Mouse (Mus musculus) ES-E14 (cell line): ENCODE results near the gene Aco2. TPM values are rescaled to one million over a fixed set of nuclear protein-coding genes. Genes with fewer than 3 reads are reported as not detected.

Experiments
- DNase-seq: peaks from one replicate; pipeline ENCODE4 v3.0.0-alpha.2; 2013; ENCODE audit warnings: low read depth, low spot score
- H3K27ac ChIP-seq: 2 replicates; pipeline ENCODE4 v1.5.1; 2012; ENCODE audit warnings: low read depth, mild to moderate bottlenecking, low read length, moderate library complexity, mixed read lengths; ENCODE audit not compliant: poor library complexity, insufficient read depth, severe bottlenecking
- H3K36me3 ChIP-seq: 2 replicates; pipeline ENCODE4 v1.6.1; 2012; ENCODE audit warnings: mild to moderate bottlenecking, low read length, moderate library complexity, mixed read lengths; ENCODE audit not compliant: control insufficient read depth, poor library complexity, insufficient read depth, severe bottlenecking
- H3K4me1 ChIP-seq, 2 experiments: fragments of 150-350 bp in 1 of 2; sonication (generic) in 1 of 2; 2 replicates each; pipeline ENCODE4 v1.6.1; 2012; ENCODE audit warnings: low read length in 2 of 2, mild to moderate bottlenecking in 1 of 2, mixed read lengths in 1 of 2; ENCODE audit not compliant: control insufficient read depth in 2 of 2, insufficient read depth in 2 of 2, poor library complexity in 1 of 2
- H3K4me3 ChIP-seq, 2 experiments: fragments of 150-350 bp in 1 of 2; sonication (generic) in 1 of 2; 2 replicates each; pipeline ENCODE4 v1.5.1; 2012; ENCODE audit warnings: low read length in 2 of 2, low read depth in 1 of 2, mild to moderate bottlenecking in 1 of 2, mixed read lengths in 1 of 2; ENCODE audit not compliant: insufficient read depth in 1 of 2, poor library complexity in 1 of 2, severe bottlenecking in 1 of 2
- H3K9ac ChIP-seq: 2 replicates; pipeline ENCODE4 v1.6.1; 2012; ENCODE audit warnings: low read depth, mild to moderate bottlenecking, low read length, mixed read lengths; ENCODE audit not compliant: poor library complexity, insufficient read depth, severe bottlenecking
- H3K9me3 ChIP-seq: fragments of 150-350 bp; sonication (generic); 2 replicates; pipeline ENCODE4 v1.6.1; 2012; ENCODE audit warnings: low read depth, mild to moderate bottlenecking, low read length; ENCODE audit not compliant: control insufficient read depth, insufficient read depth
- CHD2 ChIP-seq: IDR thresholded peaks from 2 replicates; pipeline ENCODE4 v1.6.1; 2014; ENCODE audit warnings: mild to moderate bottlenecking, low read depth, low read length, inconsistent platforms
- HCFC1 ChIP-seq: IDR thresholded peaks from 2 replicates; pipeline ENCODE4 v1.6.1; 2012; ENCODE audit warnings: low read length, inconsistent platforms, borderline replicate concordance; ENCODE audit not compliant: insufficient read depth
- MAFK ChIP-seq: IDR thresholded peaks from 2 replicates; pipeline ENCODE4 v1.6.1; 2014; ENCODE audit warnings: mild to moderate bottlenecking, low read depth, low read length, inconsistent platforms; ENCODE audit not compliant: insufficient read depth
- ZC3H11A ChIP-seq: IDR thresholded peaks from 2 replicates; pipeline ENCODE4 v1.6.1; 2012; ENCODE audit warnings: low read depth, mild to moderate bottlenecking, inconsistent platforms, low read length, borderline replicate concordance
- ZNF384 ChIP-seq: IDR thresholded peaks from 2 replicates; pipeline ENCODE4 v1.6.1; 2012; ENCODE audit warnings: low read depth, low read length, inconsistent platforms
- in situ Hi-C, 2 experiments: fragments of 600-800 bp; cut with MboI; formaldehyde crosslinking; loops; one replicate each; pipeline ENCODE4 v1.15.1; 2025; ENCODE audit warnings: low sequenced_read_pairs in 2 of 2, inconsistent platforms in 1 of 2; ENCODE audit not compliant: unreplicated experiment in 2 of 2
- total RNA-seq: library from RNA; depleted of rRNA; stranded (reverse); fragments of 300-350 nt; gene quantifications from 2 replicates; pipeline ENCODE4 v1.2.3, GENCODE M21; 2012

Aco2 gene
- total RNA-seq, 1 experiment = 444 TPM

DNA sequence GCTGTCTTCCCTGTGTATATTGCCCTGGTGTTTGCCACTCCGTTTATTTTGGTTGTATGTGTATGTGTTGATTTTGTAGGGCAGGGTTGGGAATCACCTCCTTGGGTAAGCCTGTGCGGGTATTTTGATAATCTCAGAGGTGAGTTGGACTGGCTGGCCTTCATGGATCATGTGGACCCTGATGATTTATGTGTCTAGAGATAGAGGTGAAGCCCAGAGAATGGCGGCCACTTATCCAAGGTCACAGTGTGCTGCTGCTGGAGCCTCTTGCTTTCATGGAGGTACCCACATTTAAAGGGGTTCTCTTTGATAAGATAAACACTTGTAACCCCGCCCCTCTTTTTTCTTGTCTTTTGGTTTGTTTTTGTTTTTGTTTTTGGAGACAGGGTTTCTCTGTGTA lies 67.7 kb downstream of the Aco2 start:
- no peaks in the 10 kb centered on the region for H3K36me3 ChIP-seq
- H3K4me1 ChIP-seq = peaks cover 0 to 10% of the 10 kb centered on the region in 2 experiments; a peak in 1 of 4 replicates
- H3K4me3 ChIP-seq = no peak overlapping the region
- TF ChIP-seq ZNF384 = no peak
- no peak for TF ChIP-seq ZC3H11A
- TF ChIP-seq CHD2 = no peak
- TF ChIP-seq HCFC1 = no peak
- TF ChIP-seq MAFK = no peak
- DNase-seq = no peak
- H3K27ac ChIP-seq = no peak overlapping the region
- H3K9ac ChIP-seq = no peak overlapping the region
- no peaks in the 10 kb centered on the region for H3K9me3 ChIP-seq
- in situ Hi-C loops = no loop called here

DNA sequence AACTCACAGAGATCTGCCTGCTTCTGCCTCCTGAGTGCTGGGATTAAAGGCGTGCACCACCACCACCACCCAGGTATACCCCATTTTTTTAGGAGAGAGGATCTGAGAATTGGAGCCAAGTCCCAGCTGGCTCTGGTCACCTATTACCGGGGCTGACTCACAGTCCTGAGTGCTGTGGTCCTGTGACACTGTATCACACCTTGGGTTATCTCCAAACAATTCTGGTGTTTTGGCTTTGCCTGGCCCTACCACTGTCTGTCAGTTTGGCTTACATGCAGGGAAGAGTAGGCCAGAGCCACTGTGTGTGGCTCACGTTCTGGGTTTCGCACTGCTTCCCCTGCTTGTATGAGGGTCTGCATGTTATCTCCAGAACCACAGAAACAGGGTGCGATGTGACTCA lies 68.1 kb downstream of the Aco2 start:
- Histone ChIP-seq H3K9me3 (no peaks in the 10 kb centered on the region), H3K4me3 (no peak overlapping the region), H3K27ac (no peak overlapping the region), H3K4me1 (peaks cover 0 to 10% of the 10 kb centered on the region in 2 experiments; a peak in 1 of 4 replicates), H3K9ac (no peak overlapping the region), H3K36me3 (no peaks in the 10 kb centered on the region)
- in situ Hi-C loops = no loop called here
- TF ChIP-seq MAFK (no peak), HCFC1 (no peak), CHD2 (no peak), ZNF384 (no peak), ZC3H11A (no peak)
- DNase-seq = no peak

DNA sequence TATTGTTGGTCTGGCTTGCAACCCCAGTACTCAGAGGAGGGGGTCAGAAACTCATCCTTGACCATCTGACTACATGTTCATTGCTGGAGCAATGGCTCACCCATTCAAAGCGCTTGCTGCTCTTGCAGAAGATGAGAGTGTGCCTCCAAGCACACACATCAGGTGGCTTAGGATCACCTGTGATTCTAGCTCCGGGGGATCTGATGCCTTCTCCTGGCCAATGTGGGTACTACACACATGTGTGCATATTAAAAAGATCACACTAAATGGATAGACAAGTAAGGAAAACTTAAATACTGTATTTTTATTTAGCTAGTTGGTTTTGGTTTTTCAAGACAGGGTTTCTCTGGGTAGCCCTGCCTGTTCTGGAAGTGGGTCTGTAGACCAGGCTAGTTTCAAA lies 68.9 kb downstream of the Aco2 start:
- H3K4me3 ChIP-seq = no peak overlapping the region
- DNase-seq = no peak
- TF ChIP-seq ZC3H11A = no peak
- TF ChIP-seq CHD2 = no peak
- TF ChIP-seq MAFK = no peak
- no peak for TF ChIP-seq HCFC1
- no peak for TF ChIP-seq ZNF384
- in situ Hi-C loops = no loop called here
- peaks cover 0 to 10% of the 10 kb centered on the region in 2 experiments; a peak in 1 of 4 replicates for H3K4me1 ChIP-seq
- H3K9ac ChIP-seq = no peak overlapping the region
- H3K27ac ChIP-seq = no peak overlapping the region
- no peaks in the 10 kb centered on the region for H3K9me3 ChIP-seq
- no peaks in the 10 kb centered on the region for H3K36me3 ChIP-seq

GRCm38 (mm10) chr15:81943176-81943749 lies 71.2 kb downstream of the Aco2 start:
- peaks cover 0 to 10% of the 10 kb centered on the region in 2 experiments; a peak in 1 of 4 replicates for H3K4me1 ChIP-seq
- in situ Hi-C loops = no loop called here
- H3K27ac ChIP-seq = no peak overlapping the region
- no peak overlapping the region for H3K4me3 ChIP-seq
- H3K9me3 ChIP-seq = no peaks in the 10 kb centered on the region
- H3K9ac ChIP-seq = no peak overlapping the region
- no peak for DNase-seq
- no peaks in the 10 kb centered on the region for H3K36me3 ChIP-seq
- TF ChIP-seq CHD2 (no peak), ZNF384 (no peak), ZC3H11A (no peak), MAFK (no peak), HCFC1 (no peak)
